Mouse (Mus musculus): Measurements from ENCODE around the gene Brd3os. TPM values are rescaled to one million over a fixed set of nuclear protein-coding genes. Genes with fewer than 3 reads are reported as not detected.

The Brd3os gene
- polyA plus RNA-seq, 1 experiment from 2014 or later: 19.0 TPM

GRCm38 (mm10) chr2:27408194-27408593 lies 33.9 kb upstream of the Brd3os start:
- H3K27me3 ChIP-seq: no peaks in the 10 kb centered on the region
- ATAC-seq (no peak), DNase-seq (ENCODE audit: low read depth, low spot score) (no peak)
- TF ChIP-seq CTCF (IDR thresholded peaks at IDR 0.05): no peak
- in situ Hi-C loops (cut with MboI; ENCODE audit: low pct_unique_long_range_greater_than_20kb): loop anchor here (25.0 kb wide), 1 partner anchor 771 kb away; the partner anchor contains the start of gene Fam69b
- ChIA-PET POLR2A (interaction anchor here (0.9 to 1.2 kb wide), 2 partner anchors 13 to 93 kb away, joined by 3 read pairs; no protein-coding TSS in a partner anchor), CTCF (no interaction called here)

- DNase-seq (ENCODE audit: low read depth, low spot score) (no peak), ATAC-seq (no peak)
- ChIA-PET CTCF (interaction anchor here (0.9 kb wide), 1 partner anchor 9 kb away, joined by 4 read pairs; no protein-coding TSS in a partner anchor), POLR2A (no interaction called here)
- no peak for TF ChIP-seq CTCF (IDR thresholded peaks at IDR 0.05)
- no peaks in the 10 kb centered on the region for H3K27me3 ChIP-seq
- in situ Hi-C loops (cut with MboI; ENCODE audit: low pct_unique_long_range_greater_than_20kb): loop anchor here (25.0 kb wide), 1 partner anchor 773 kb away; the partner anchor contains the start of gene Fam69b
Measured at GRCm38 (mm10) chr2:27410518-27411140, 31.5 kb upstream of the Brd3os start.

DNA sequence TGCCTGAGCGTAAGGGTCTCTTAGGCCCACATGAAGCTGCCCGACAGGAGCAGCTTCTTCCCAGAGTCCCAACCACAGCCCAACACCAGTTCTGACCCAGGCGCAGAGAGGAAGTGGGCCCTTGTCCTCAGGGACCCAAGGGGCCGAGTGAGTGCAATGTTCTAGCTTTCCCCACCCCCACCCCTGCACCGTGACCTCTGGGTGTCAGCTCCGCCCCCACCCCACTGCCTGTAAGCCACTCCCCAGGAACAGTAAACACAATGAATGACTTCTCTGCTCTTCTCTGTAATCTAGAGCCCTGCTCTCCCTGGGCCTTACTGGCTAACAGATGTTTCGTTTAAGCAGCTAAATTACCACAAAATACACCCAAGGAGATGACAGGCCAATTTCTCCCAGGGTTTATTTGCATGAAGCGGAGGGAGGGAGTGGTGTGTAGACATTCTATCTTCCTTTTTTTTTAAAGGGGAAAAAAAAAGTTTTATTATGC lies 30.4 kb upstream of the Brd3os start:
- DNase-seq (ENCODE audit: low read depth, low spot score): no peak
- POLR2A ChIA-PET: interaction anchor here (0.5 to 0.7 kb wide), 3 partner anchors 9 to 948 kb away, joined by 3 to 8 read pairs (median 3); no protein-coding TSS in a partner anchor
- CTCF ChIA-PET: interaction anchor here (0.9 kb wide), 1 partner anchor 8 kb away, joined by 4 read pairs; no protein-coding TSS in a partner anchor
- no peak for TF ChIP-seq CTCF (IDR thresholded peaks at IDR 0.05)
- no peak for ATAC-seq
- no peaks in the 10 kb centered on the region for H3K27me3 ChIP-seq
- in situ Hi-C loops (cut with MboI; ENCODE audit: low pct_unique_long_range_greater_than_20kb): loop anchor here (25.0 kb wide), 1 partner anchor 774 kb away; the partner anchor contains the start of gene Fam69b

DNA sequence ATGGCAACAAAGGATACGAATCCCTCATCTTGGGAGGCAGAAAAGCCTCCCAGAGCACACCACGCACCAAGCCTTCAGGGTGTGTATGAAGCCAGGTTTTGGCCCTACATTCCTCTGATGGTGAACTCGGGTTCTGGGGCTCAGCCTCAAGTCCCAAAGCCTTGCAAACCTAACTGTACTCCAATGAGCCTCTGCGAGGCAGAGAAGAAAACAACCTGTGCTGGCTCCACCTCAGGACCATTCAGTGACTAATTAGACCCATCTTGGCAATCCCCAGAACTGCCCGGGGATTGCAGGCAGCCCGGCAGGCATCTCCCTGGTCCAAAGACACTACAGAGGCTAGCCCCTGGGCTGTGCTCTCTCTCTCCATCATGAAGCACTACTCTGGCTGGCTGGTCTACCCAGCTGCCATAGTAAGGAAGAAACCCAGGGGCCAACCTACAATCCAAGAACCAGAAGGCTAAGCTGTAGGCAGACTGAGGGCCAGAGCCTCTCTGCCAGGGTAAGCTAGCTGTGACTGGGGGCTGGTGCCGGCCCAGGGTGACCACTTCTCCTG lies 29.8 kb upstream of the Brd3os start:
- POLR2A ChIA-PET: no interaction called here
- in situ Hi-C loops (cut with MboI; ENCODE audit: low pct_unique_long_range_greater_than_20kb): loop anchor here (25.0 kb wide), 1 partner anchor 775 kb away; the partner anchor contains the start of gene Fam69b
- no peak for ATAC-seq

DNA sequence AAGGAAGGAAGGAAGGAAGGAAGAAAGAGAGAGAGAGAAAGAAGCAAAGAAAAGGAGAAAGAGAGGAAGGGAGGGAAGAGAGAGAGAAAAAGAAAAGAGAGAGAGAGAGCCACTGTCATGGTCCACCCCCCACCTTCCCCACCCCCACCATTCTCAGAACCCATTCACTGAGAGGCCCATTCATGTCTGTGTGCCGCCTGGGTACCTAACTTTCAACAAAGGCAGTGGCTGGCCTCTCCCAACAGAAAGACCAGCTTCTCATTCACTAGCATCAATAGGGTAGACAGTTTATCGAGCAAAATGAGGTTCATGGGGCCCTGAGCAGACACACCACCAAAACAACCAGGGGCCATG lies 28.6 kb upstream of the Brd3os start:
- ChIA-PET CTCF (no interaction called here), POLR2A (interaction anchor here (0.6 kb wide), 1 partner anchor 23 kb away, joined by 3 read pairs; no protein-coding TSS in a partner anchor)
- TF ChIP-seq CTCF (IDR thresholded peaks at IDR 0.05): no peak
- in situ Hi-C loops (cut with MboI; ENCODE audit: low pct_unique_long_range_greater_than_20kb): loop anchor here (25.0 kb wide), 1 partner anchor 776 kb away; the partner anchor contains the start of gene Fam69b
- no peaks in the 10 kb centered on the region for H3K27me3 ChIP-seq
- DNase-seq (ENCODE audit: low read depth, low spot score) (no peak), ATAC-seq (no peak)

More for the DNA sequence above, 29.8 kb upstream of the Brd3os start:
- CTCF ChIA-PET: no interaction called here
- H3K27me3 ChIP-seq: no peaks in the 10 kb centered on the region
- DNase-seq (ENCODE audit: low read depth, low spot score): no peak
- TF ChIP-seq CTCF (IDR thresholded peaks at IDR 0.05): no peak

DNA sequence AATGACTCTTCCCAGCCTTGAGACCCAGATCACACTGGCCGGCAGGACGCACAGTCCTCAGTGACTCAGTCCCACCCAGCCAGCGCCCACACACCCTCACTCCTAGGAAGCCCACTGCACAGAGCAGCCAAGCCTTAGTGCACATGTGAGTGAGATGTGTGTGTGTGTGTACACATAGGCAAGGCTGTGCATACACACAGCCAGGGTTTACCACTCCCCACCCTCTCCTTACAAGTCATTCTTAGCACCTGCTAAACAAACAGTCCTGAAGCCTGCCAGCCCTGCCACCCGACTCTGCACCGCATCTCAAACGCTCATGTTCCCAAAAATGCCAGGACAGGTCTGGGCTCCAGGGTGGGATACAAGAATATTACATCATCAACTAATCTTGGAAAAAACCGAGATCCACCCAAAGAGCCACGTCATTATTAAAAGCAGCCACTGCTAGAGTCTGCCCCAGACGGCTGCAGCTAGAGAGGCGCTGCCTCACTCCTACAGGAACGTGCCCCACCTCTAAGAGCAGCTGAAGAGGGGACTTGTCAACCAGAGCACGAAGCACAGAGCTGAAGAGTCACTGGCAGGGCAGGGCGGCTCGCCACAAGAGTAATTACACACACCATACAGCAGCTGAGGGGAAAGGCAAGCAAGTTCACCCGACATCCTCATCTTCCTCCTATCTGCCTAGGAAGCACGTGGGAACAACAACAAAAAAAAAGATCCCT lies 28.0 kb upstream of the Brd3os start:
- no peaks in the 10 kb centered on the region for H3K27me3 ChIP-seq
- ChIA-PET CTCF (interaction anchor here (1.2 kb wide), 1 partner anchor 13 kb away, joined by 3 read pairs; the partner anchor contains the start of gene Vav2), POLR2A (interaction anchor here (0.6 kb wide), 2 partner anchors 23 to 791 kb away, joined by 3 read pairs; no protein-coding TSS in a partner anchor)
- no peak for DNase-seq (ENCODE audit: low read depth, low spot score)
- in situ Hi-C loops (cut with MboI; ENCODE audit: low pct_unique_long_range_greater_than_20kb): loop anchor here (25.0 kb wide), 1 partner anchor 777 kb away; the partner anchor contains the start of gene Fam69b
- ATAC-seq: no peak
- TF ChIP-seq CTCF (IDR thresholded peaks at IDR 0.05): no peak

DNA sequence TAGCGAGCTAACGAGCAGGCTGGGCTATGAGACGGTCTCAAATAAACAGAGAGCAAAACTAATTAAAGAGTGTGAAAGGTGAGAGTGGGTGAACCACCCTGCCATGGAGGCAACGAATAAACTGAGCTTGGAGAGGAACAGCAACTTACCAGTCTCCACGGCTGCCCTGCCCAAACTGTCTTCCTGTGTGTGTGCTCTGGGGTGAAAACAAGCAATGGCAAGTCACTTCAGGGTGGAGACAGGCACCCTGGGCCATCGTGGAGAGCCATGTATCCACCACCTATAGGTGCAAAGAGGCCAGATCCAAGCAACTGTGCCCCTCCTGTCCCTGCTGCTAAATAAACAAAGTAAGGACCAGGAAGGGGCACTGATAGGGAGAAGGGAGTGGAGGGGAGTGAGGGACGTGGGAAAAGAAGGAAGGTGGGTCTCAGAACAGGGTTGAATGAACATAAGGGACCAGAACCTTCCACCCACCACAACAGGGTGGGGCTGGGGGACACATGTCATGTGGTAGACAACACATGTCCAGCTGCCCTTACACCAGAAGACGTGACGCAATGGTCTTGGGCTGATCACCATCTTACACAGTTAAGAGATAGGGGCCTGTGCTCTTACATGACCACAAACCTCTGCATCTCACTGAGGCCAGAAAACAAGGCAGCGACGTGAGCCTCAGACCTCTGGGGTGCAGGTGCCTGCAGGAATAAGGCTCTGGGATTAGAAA lies 26.9 kb upstream of the Brd3os start:
- ChIA-PET POLR2A (interaction anchor here (0.6 kb wide), 1 partner anchor 790 kb away, joined by 3 read pairs; no protein-coding TSS in a partner anchor), CTCF (interaction anchor here (1.2 kb wide), 1 partner anchor 11 kb away, joined by 3 read pairs; the partner anchor contains the start of gene Vav2)
- TF ChIP-seq CTCF (IDR thresholded peaks at IDR 0.05): no peak
- no peaks in the 10 kb centered on the region for H3K27me3 ChIP-seq
- ATAC-seq: no peak
- in situ Hi-C loops (cut with MboI; ENCODE audit: low pct_unique_long_range_greater_than_20kb): loop anchor here (25.0 kb wide), 1 partner anchor 778 kb away; the partner anchor contains the start of gene Fam69b
- DNase-seq (ENCODE audit: low read depth, low spot score): no peak

GRCm38 (mm10) chr2:27416425-27416824 lies 25.7 kb upstream of the Brd3os start:
- ChIA-PET CTCF (interaction anchor here (0.8 to 1.5 kb wide), 3 partner anchors 9 to 127 kb away, joined by 3 to 4 read pairs (median 4); no protein-coding TSS in a partner anchor), POLR2A (no interaction called here)
- no peaks in the 10 kb centered on the region for H3K27me3 ChIP-seq
- no peak for DNase-seq (ENCODE audit: low read depth, low spot score)
- TF ChIP-seq CTCF (IDR thresholded peaks at IDR 0.05): no peak
- in situ Hi-C loops (cut with MboI; ENCODE audit: low pct_unique_long_range_greater_than_20kb): loop anchor here (25.0 kb wide), 1 partner anchor 779 kb away; the partner anchor contains the start of gene Fam69b
- ATAC-seq: no peak

GRCm38 (mm10) chr2:27417648-27418153 lies 24.4 kb upstream of the Brd3os start:
- TF ChIP-seq CTCF (IDR thresholded peaks at IDR 0.05): no peak

More at GRCm38 (mm10) chr2:27417648-27418153, 24.4 kb upstream of the Brd3os start:
- DNase-seq (ENCODE audit: low read depth, low spot score): no peak
- ChIA-PET CTCF (interaction anchor here (1.4 to 1.5 kb wide), 2 partner anchors 11 to 128 kb away, joined by 4 read pairs; no protein-coding TSS in a partner anchor), POLR2A (no interaction called here)
- in situ Hi-C loops (cut with MboI; ENCODE audit: low pct_unique_long_range_greater_than_20kb): loop anchor here (25.0 kb wide), 1 partner anchor 780 kb away; the partner anchor contains the start of gene Fam69b
- no peaks in the 10 kb centered on the region for H3K27me3 ChIP-seq
- ATAC-seq: no peak
